Mouse (Mus musculus): ENCODE results near the gene Ptpn6. TPM values are rescaled to one million over a fixed set of nuclear protein-coding genes. Genes with fewer than 3 reads are reported as not detected.

Ptpn6 gene
- polyA plus RNA-seq, 1 experiment from 2014 or later: 31.3 TPM

GRCm38 (mm10) chr6:124711824-124712782, 26.4 kb downstream of the Ptpn6 start, which contains the start of the genes Emg1 and Phb2:
Emg1 (minus strand) TSS chr6:124712178.
Phb2 (plus strand) TSS chr6:124712336.
- under 1% methylated on average over 76 of the region's 76 CpGs for WGBS
- Histone ChIP-seq H3K4me1 (ENCODE audit: control insufficient read depth, insufficient read depth, low read length) (peaks cover 27% of the 10 kb centered on the region), H3K4me2 (ENCODE audit: low read depth, low read length) (peak within 1 kb of the TSS; percentile 92), H3K27me3 (ENCODE audit: control insufficient read depth, insufficient read depth, low read length) (no peaks in the 10 kb centered on the region), H3K9me3 (replicated peaks; ENCODE audit: control insufficient read depth, low read length) (no peaks in the 10 kb centered on the region), H3K9ac (ENCODE audit: low read length) (peak within 1 kb of the TSS; percentile 93), H3K4me3 (ENCODE audit: low read length) (peak within 1 kb of the TSS; percentile 95), H3K27ac (ENCODE audit: low read length) (peak within 1 kb of the TSS; percentile 91), H3K36me3 (ENCODE audit: control insufficient read depth, insufficient read depth) (peaks cover 29% of the 10 kb centered on the region)
- peak; percentile 97 for ATAC-seq (replicated peaks; ENCODE audit: extremely low read depth, insufficient read depth, low FRiP score)

- peaks cover 25% of the 10 kb centered on the region for H3K36me3 ChIP-seq (ENCODE audit: control insufficient read depth, insufficient read depth)
- H3K27ac ChIP-seq (ENCODE audit: low read length): no peak overlapping the region
- H3K4me3 ChIP-seq (ENCODE audit: low read length): no peak overlapping the region
- H3K9me3 ChIP-seq (replicated peaks; ENCODE audit: control insufficient read depth, low read length): no peaks in the 10 kb centered on the region
- no peak overlapping the region for H3K9ac ChIP-seq (ENCODE audit: low read length)
- WGBS: 91% methylated on average over 10 of the region's 10 CpGs
- H3K4me1 ChIP-seq (ENCODE audit: control insufficient read depth, insufficient read depth, low read length): peaks cover 20% of the 10 kb centered on the region
- H3K27me3 ChIP-seq (ENCODE audit: control insufficient read depth, insufficient read depth, low read length): no peaks in the 10 kb centered on the region
- no peak overlapping the region for H3K4me2 ChIP-seq (ENCODE audit: low read depth, low read length)
- ATAC-seq (replicated peaks; ENCODE audit: extremely low read depth, insufficient read depth, low FRiP score): no peak
Measured at GRCm38 (mm10) chr6:124708289-124708889, 30.1 kb downstream of the Ptpn6 start.

GRCm38 (mm10) chr6:124706061-124706627, 32.4 kb downstream of the Ptpn6 start:
- ATAC-seq (replicated peaks; ENCODE audit: extremely low read depth, insufficient read depth, low FRiP score): no peak
- Histone ChIP-seq H3K4me2 (ENCODE audit: low read depth, low read length) (no peak overlapping the region), H3K27me3 (ENCODE audit: control insufficient read depth, insufficient read depth, low read length) (no peaks in the 10 kb centered on the region), H3K9ac (ENCODE audit: low read length) (no peak overlapping the region), H3K36me3 (ENCODE audit: control insufficient read depth, insufficient read depth) (peaks cover 35% of the 10 kb centered on the region), H3K9me3 (replicated peaks; ENCODE audit: control insufficient read depth, low read length) (no peaks in the 10 kb centered on the region), H3K4me1 (ENCODE audit: control insufficient read depth, insufficient read depth, low read length) (peaks cover 14% of the 10 kb centered on the region), H3K4me3 (ENCODE audit: low read length) (no peak overlapping the region), H3K27ac (ENCODE audit: low read length) (no peak overlapping the region)
- WGBS: 68% methylated on average over 5 of the region's 5 CpGs

GRCm38 (mm10) chr6:124704417-124704816, 34.1 kb downstream of the Ptpn6 start:
- WGBS: 91% methylated on average over 2 of the region's 2 CpGs
- H3K27ac ChIP-seq (ENCODE audit: low read length): no peak overlapping the region
- H3K4me2 ChIP-seq (ENCODE audit: low read depth, low read length): no peak overlapping the region

GRCm38 (mm10) chr6:124703789-124704188, 34.7 kb downstream of the Ptpn6 start:
- ATAC-seq (replicated peaks; ENCODE audit: extremely low read depth, insufficient read depth, low FRiP score): no peak
- H3K36me3 ChIP-seq (ENCODE audit: control insufficient read depth, insufficient read depth): peaks cover 35% of the 10 kb centered on the region

More at GRCm38 (mm10) chr6:124704417-124704816, 34.1 kb downstream of the Ptpn6 start:
- H3K36me3 ChIP-seq (ENCODE audit: control insufficient read depth, insufficient read depth): peaks cover 35% of the 10 kb centered on the region
- H3K27me3 ChIP-seq (ENCODE audit: control insufficient read depth, insufficient read depth, low read length): no peaks in the 10 kb centered on the region
- no peak overlapping the region for H3K4me3 ChIP-seq (ENCODE audit: low read length)
- no peaks in the 10 kb centered on the region for H3K9me3 ChIP-seq (replicated peaks; ENCODE audit: control insufficient read depth, low read length)
- H3K9ac ChIP-seq (ENCODE audit: low read length): no peak overlapping the region
- no peak for ATAC-seq (replicated peaks; ENCODE audit: extremely low read depth, insufficient read depth, low FRiP score)
- peaks cover 9% of the 10 kb centered on the region for H3K4me1 ChIP-seq (ENCODE audit: control insufficient read depth, insufficient read depth, low read length)

GRCm38 (mm10) chr6:124702784-124703103, 35.8 kb downstream of the Ptpn6 start:
- ATAC-seq (replicated peaks; ENCODE audit: extremely low read depth, insufficient read depth, low FRiP score): peak; percentile 68
- 50% methylated on average over 3 of the region's 3 CpGs for WGBS
- Histone ChIP-seq H3K27ac (ENCODE audit: low read length) (no peak overlapping the region), H3K9me3 (replicated peaks; ENCODE audit: control insufficient read depth, low read length) (no peaks in the 10 kb centered on the region), H3K4me3 (ENCODE audit: low read length) (no peak overlapping the region), H3K9ac (ENCODE audit: low read length) (no peak overlapping the region), H3K4me2 (ENCODE audit: low read depth, low read length) (no peak overlapping the region), H3K36me3 (ENCODE audit: control insufficient read depth, insufficient read depth) (peaks cover 31% of the 10 kb centered on the region), H3K27me3 (ENCODE audit: control insufficient read depth, insufficient read depth, low read length) (no peaks in the 10 kb centered on the region), H3K4me1 (ENCODE audit: control insufficient read depth, insufficient read depth, low read length) (peaks cover 9% of the 10 kb centered on the region)

More at GRCm38 (mm10) chr6:124703789-124704188, 34.7 kb downstream of the Ptpn6 start:
- H3K4me2 ChIP-seq (ENCODE audit: low read depth, low read length): no peak overlapping the region
- no peak overlapping the region for H3K27ac ChIP-seq (ENCODE audit: low read length)
- H3K4me1 ChIP-seq (ENCODE audit: control insufficient read depth, insufficient read depth, low read length): peaks cover 9% of the 10 kb centered on the region
- H3K4me3 ChIP-seq (ENCODE audit: low read length): no peak overlapping the region
- H3K27me3 ChIP-seq (ENCODE audit: control insufficient read depth, insufficient read depth, low read length): no peaks in the 10 kb centered on the region
- H3K9ac ChIP-seq (ENCODE audit: low read length): no peak overlapping the region
- 62% methylated on average over 7 of the region's 7 CpGs for WGBS
- no peaks in the 10 kb centered on the region for H3K9me3 ChIP-seq (replicated peaks; ENCODE audit: control insufficient read depth, low read length)

- Histone ChIP-seq H3K9ac (ENCODE audit: low read length) (no peak overlapping the region), H3K36me3 (ENCODE audit: control insufficient read depth, insufficient read depth) (peaks cover 31% of the 10 kb centered on the region), H3K9me3 (replicated peaks; ENCODE audit: control insufficient read depth, low read length) (no peaks in the 10 kb centered on the region), H3K4me2 (ENCODE audit: low read depth, low read length) (no peak overlapping the region), H3K4me3 (ENCODE audit: low read length) (no peak overlapping the region), H3K27ac (ENCODE audit: low read length) (no peak overlapping the region), H3K4me1 (ENCODE audit: control insufficient read depth, insufficient read depth, low read length) (peaks cover 9% of the 10 kb centered on the region), H3K27me3 (ENCODE audit: control insufficient read depth, insufficient read depth, low read length) (no peaks in the 10 kb centered on the region)
- ATAC-seq (replicated peaks; ENCODE audit: extremely low read depth, insufficient read depth, low FRiP score): no peak
- 90% methylated on average over 17 of the region's 17 CpGs for WGBS
Measured at GRCm38 (mm10) chr6:124702102-124702783, 36.3 kb downstream of the Ptpn6 start.

- H3K36me3 ChIP-seq (ENCODE audit: control insufficient read depth, insufficient read depth): peaks cover 31% of the 10 kb centered on the region
- WGBS: 73% methylated on average over 8 of the region's 8 CpGs
- H3K27me3 ChIP-seq (ENCODE audit: control insufficient read depth, insufficient read depth, low read length): no peaks in the 10 kb centered on the region
- no peak overlapping the region for H3K9ac ChIP-seq (ENCODE audit: low read length)
- H3K9me3 ChIP-seq (replicated peaks; ENCODE audit: control insufficient read depth, low read length): no peaks in the 10 kb centered on the region
- H3K4me3 ChIP-seq (ENCODE audit: low read length): no peak overlapping the region
- H3K27ac ChIP-seq (ENCODE audit: low read length): no peak overlapping the region
- H3K4me2 ChIP-seq (ENCODE audit: low read depth, low read length): no peak overlapping the region
- no peak for ATAC-seq (replicated peaks; ENCODE audit: extremely low read depth, insufficient read depth, low FRiP score)
- peaks cover 9% of the 10 kb centered on the region for H3K4me1 ChIP-seq (ENCODE audit: control insufficient read depth, insufficient read depth, low read length)
Measured at GRCm38 (mm10) chr6:124701338-124701737, 37.2 kb downstream of the Ptpn6 start.

All from heart, embryonic 16.5 days (tissue).